Mouse (Mus musculus) CD4-positive naive resting alpha-beta T cell, adult 76 days (primary cell): Measurements from ENCODE around the gene Six5. TPM values are rescaled to one million over a fixed set of nuclear protein-coding genes. Genes with fewer than 3 reads are reported as not detected.

ENCODE experiments used
- total RNA-seq: library from RNA; stranded (reverse); gene quantifications from one replicate; pipeline ENCODE4 v1.2.4, GENCODE M21; 2023

Six5 gene
- total RNA-seq, result not detected

DNA sequence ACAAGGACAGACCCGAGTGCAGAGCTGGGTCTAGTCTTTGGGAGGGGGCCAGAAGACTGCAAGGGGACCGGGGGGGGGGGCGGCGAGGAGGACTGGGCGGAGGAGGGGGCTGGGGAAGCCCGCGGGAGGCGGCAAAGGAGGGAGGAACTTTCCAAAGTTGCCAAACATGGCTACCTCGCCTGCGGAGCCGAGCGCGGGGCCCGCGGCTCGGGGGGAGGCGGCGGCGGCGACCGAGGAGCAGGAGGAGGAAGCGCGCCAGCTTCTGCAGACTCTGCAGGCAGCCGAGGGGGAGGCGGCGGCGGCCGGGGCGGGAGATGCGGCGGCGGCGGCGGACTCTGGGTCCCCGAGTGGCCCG lies at the start of gene Six5:
Six5 (plus strand) TSS at position 124 of the 355 bp plus-strand sequence.

GRCm38 (mm10) chr7:19054047-19054776 lies 40.2 kb upstream of the Six5 start, which contains the start of gene Rsph6a:
Rsph6a (plus strand) TSS chr7:19054690.

GRCm38 (mm10) chr7:19075723-19076585 lies 18.4 kb upstream of the Six5 start, which contains the start of gene Dmwd:
Dmwd (plus strand) TSS chr7:19076227.

GRCm38 (mm10) chr7:19083701-19084100 lies 10.7 kb upstream of the Six5 start, which contains the start of gene Dmpk:
Dmpk (plus strand) TSS chr7:19083849.

DNA sequence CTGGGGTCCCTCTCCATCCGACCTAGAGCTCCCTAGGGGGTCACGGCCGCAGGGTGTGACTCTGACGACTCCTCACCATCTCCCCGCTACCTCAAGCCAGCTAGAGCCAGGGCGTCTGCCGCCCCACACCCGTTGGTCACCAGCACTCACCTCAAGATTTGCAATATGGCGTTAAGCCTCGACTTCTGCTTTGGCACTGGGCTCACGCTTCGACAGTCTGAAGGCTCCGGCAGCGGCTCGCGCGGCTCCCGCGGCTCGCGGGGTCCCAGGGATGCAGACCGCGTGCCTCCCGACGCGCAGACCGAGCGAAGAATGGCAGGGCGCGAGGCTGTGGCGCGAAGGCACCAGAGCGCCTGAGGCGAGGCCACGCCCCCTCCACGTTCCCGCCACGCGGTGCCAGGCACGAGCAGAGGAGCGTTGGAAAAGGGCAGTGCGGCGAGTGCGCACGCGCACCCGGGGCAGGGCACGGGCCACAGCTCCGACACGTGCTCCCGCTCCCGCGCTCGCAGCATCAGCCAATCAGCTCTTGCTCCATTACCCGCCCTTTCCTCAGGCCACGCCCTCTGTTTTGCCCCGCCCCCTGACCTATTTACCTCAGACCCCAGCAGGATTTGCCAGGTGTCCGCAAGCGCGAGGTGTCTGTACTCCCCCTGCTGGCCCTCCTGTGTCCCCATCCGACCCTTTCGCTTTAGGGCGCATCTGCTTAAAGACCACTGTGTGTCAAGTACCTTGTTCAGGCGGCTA lies 23.8 kb downstream of the Six5 start, which contains the start of gene Gm4969:
Gm4969 (minus strand) TSS at position 341 of the 744 bp plus-strand sequence.

GRCm38 (mm10) chr7:19119631-19120429 lies 25.4 kb downstream of the Six5 start, which contains the start of gene Fbxo46:
Fbxo46 (plus strand) TSS chr7:19119859.

Other genes with a start within 250 kb of the Six5 start
- 9.5 TPM for gene Pglyrp1, start 223.3 kb upstream of the Six5 start, total RNA-seq
- gene Ccdc61, start 184.2 kb upstream of the Six5 start, total RNA-seq, result 17.1 TPM
- not detected for gene Nova2, start 168.7 kb upstream of the Six5 start, total RNA-seq
- not detected for gene Nanos2, start 107.2 kb upstream of the Six5 start, total RNA-seq
- 0.67 TPM for gene Mypop, start 103.3 kb upstream of the Six5 start, total RNA-seq
- 25.1 TPM for gene Irf2bp1, start 90.5 kb upstream of the Six5 start, total RNA-seq
- not detected for gene Foxa3, start 71.1 kb upstream of the Six5 start, total RNA-seq
- gene Sympk, start 70.2 kb upstream of the Six5 start, total RNA-seq, result 90.4 TPM
- not detected for gene Rsph6a, start 39.9 kb upstream of the Six5 start, total RNA-seq
- 1.1 TPM for gene Dmwd, start 18.4 kb upstream of the Six5 start, total RNA-seq
- gene Dmpk, start 10.7 kb upstream of the Six5 start, total RNA-seq, result 3.8 TPM
- gene Gm4969, start 23.8 kb downstream of the Six5 start, total RNA-seq, result not detected
- gene Fbxo46, start 25.3 kb downstream of the Six5 start, total RNA-seq, result 15.4 TPM
- 12.2 TPM for gene Qpctl, start 54.7 kb downstream of the Six5 start, total RNA-seq
- 62.7 TPM for gene Snrpd2, start 55.1 kb downstream of the Six5 start, total RNA-seq
- not detected for gene Gipr, start 71.5 kb downstream of the Six5 start, total RNA-seq
- gene Eml2, start 81.8 kb downstream of the Six5 start, total RNA-seq, result 16.0 TPM
- not detected for gene Gpr4, start 117.9 kb downstream of the Six5 start, total RNA-seq
- 42.1 TPM for gene Opa3, start 133.7 kb downstream of the Six5 start, total RNA-seq
- 262 TPM for gene Vasp, start 177.2 kb downstream of the Six5 start, total RNA-seq
- 0.76 TPM for gene Ppm1n, start 185.5 kb downstream of the Six5 start, total RNA-seq
- gene Rtn2, start 188.0 kb downstream of the Six5 start, total RNA-seq, result not detected
- 701 TPM for gene Fosb, start 215.5 kb downstream of the Six5 start, total RNA-seq